In the genomic region with DNA sequence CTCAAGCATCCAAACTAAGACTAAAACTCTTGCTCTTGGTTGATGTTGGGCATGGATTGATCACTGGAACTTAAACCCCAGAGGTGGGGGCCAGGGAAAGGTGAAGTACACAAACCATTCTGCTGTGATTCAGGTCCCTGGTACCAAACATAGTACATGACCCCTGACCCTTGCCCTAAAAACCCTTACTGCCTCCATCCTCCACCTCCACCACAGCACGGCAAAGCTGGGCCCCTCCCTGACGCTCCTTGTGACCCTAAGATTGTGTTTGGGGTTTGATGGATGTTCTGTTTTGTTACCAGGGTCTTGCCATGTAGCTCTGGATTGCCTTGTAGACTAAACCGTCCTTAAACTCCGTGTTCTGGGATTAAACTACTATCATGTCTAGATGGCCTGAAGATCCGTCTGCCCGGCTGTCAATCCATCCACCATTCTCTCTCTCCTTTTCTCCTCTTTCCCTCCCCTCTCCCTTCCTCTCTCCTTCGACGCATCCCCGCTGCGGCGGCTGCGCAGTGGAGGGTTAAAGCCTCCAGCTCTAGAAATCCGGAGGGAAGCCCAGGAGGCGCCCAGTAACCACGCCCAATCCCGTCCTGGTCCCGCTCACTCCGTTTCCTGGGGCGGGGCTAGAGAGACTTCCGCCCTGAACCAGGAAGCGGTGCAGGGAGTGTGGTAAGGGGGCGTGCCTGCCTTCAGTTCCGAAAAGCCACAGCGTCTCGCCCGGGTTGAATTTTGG, we compare ENCODE assay signal across 8 mouse cellular contexts. TPM values are rescaled to one million over a fixed set of nuclear protein-coding genes. Genes with fewer than 3 reads are reported as not detected.
DNase-seq lines count a peak whose midpoint lies in the region; ATAC-seq and TF ChIP-seq lines count a peak whose summit lies in the region.

Armc7 (plus strand) TSS at position 643 of the 733 bp plus-strand sequence.

- H3K4me3 ChIP-seq in G1E (ENCODE audit: low read depth, low read length), result peak within 1 kb of the TSS; percentile 92
- H3K4me3 ChIP-seq in forebrain, postnatal 0 days (ENCODE audit: low read depth, low read length), result peak within 1 kb of the TSS; percentile 76
- H3K4me3 ChIP-seq in lung, embryonic 16.5 days (ENCODE audit: low read length), result peak within 1 kb of the TSS; percentile 94

- peak; percentile 99 for ATAC-seq in G1E (ENCODE audit: extremely low read depth, insufficient number of reproducible peaks, low FRiP score, poor library complexity, severe bottlenecking)
- ATAC-seq in forebrain, postnatal 0 days, result peak; percentile 99
- peak; percentile 92 for ATAC-seq in hematopoietic stem cell, adult 5-6 weeks (replicated peaks in 1 of 2; ENCODE audit: insufficient read depth in 1 of 2, low FRiP score in 2 of 2, low TSS enrichment in 1 of 2, low read depth in 1 of 2, poor library complexity in 2 of 2, severe bottlenecking in 2 of 2)
- ATAC-seq in lung, embryonic 16.5 days (ENCODE audit: low read depth), result peak; percentile 98

- no peak for TF ChIP-seq CTCF in G1E (IDR thresholded peaks at IDR 0.05; ENCODE audit: low read depth, low read length)
- TF ChIP-seq CTCF in forebrain, postnatal 0 days (IDR thresholded peaks at IDR 0.05; ENCODE audit: low read depth), result no peak; the same call in 1 of the 2 replicates

- WGBS in forebrain, postnatal 0 days, result under 1% methylated on average over 26 of the region's 26 CpGs
- under 1% methylated on average over 26 of the region's 26 CpGs for WGBS in lung, embryonic 16.5 days

- peaks cover 6% of the 10 kb centered on the region; the same call in 1 of the 2 replicates for H3K27me3 ChIP-seq in G1E (ENCODE audit: insufficient read depth, low read length)
- no peaks in the 10 kb centered on the region for H3K27me3 ChIP-seq in forebrain, postnatal 0 days (ENCODE audit: insufficient read depth, low read length)
- no peaks in the 10 kb centered on the region for H3K27me3 ChIP-seq in lung, embryonic 16.5 days (ENCODE audit: control insufficient read depth, insufficient read depth, low read depth, low read length)

- peaks cover 53% of the 10 kb centered on the region for H3K4me1 ChIP-seq in G1E (ENCODE audit: insufficient read depth, low read depth, low read length)
- H3K4me1 ChIP-seq in forebrain, postnatal 0 days (ENCODE audit: insufficient read depth), result peaks cover 20% of the 10 kb centered on the region
- peaks cover 18% of the 10 kb centered on the region for H3K4me1 ChIP-seq in lung, embryonic 16.5 days (replicated peaks; ENCODE audit: control insufficient read depth, insufficient read depth, low read length)

- no peaks in the 10 kb centered on the region for H3K9me3 ChIP-seq in G1E (replicated peaks)
- H3K9me3 ChIP-seq in forebrain, postnatal 0 days (ENCODE audit: low read length), result no peaks in the 10 kb centered on the region
- no peaks in the 10 kb centered on the region for H3K9me3 ChIP-seq in lung, embryonic 16.5 days (ENCODE audit: control insufficient read depth, low read length)

- H3K4me2 ChIP-seq in forebrain, postnatal 0 days (ENCODE audit: low read depth), result peak within 1 kb of the TSS; percentile 91
- H3K4me2 ChIP-seq in lung, embryonic 16.5 days (ENCODE audit: low read depth, low read length), result peak within 1 kb of the TSS; percentile 66

- peak within 1 kb of the TSS; percentile 82 for H3K27ac ChIP-seq in forebrain, postnatal 0 days (ENCODE audit: low read depth, low read length)
- peak within 1 kb of the TSS; percentile 57 for H3K27ac ChIP-seq in lung, embryonic 16.5 days (ENCODE audit: low read length)

- peaks cover 26% of the 10 kb centered on the region for H3K36me3 ChIP-seq in G1E (replicated peaks)
- H3K36me3 ChIP-seq in forebrain, postnatal 0 days (ENCODE audit: insufficient read depth), result no peaks in the 10 kb centered on the region
- no peaks in the 10 kb centered on the region for H3K36me3 ChIP-seq in lung, embryonic 16.5 days (ENCODE audit: control insufficient read depth, insufficient read depth, low read length)

- peak; percentile 98 for DNase-seq in G1E (ENCODE audit: low spot score)
- peak; percentile 93 to 96 for DNase-seq in cerebellum, adult 18-20 months
- peak; percentile 97 for DNase-seq in forebrain, postnatal 0 days
- DNase-seq in layer of hippocampus, adult 9-10 months (ENCODE audit: low spot score), result peak; percentile 69
- DNase-seq in ovary, postnatal 10 days (ENCODE audit: low spot score), result peak; percentile 84
- DNase-seq in thymus, postnatal 10 days (ENCODE audit: low spot score in 2 of 2), result peak; percentile 89 to 92

- peak within 1 kb of the TSS; percentile 77 for H3K9ac ChIP-seq in forebrain, postnatal 0 days
- H3K9ac ChIP-seq in lung, embryonic 16.5 days (ENCODE audit: low read length), result peak within 1 kb of the TSS; percentile 84

RNA-seq across cellular contexts. Expression of gene Armc7, which starts in this region (rescaled TPM):
- total RNA-seq in G1E (2014; fragmentation: Nextera tagmentation) (6.0 and 8.4 TPM in 2 replicates), G1E (2017) (5.9 and 7.8 TPM in 2 replicates)
- 24.4 and 29.0 TPM in 2 replicates for polyA plus RNA-seq in G1E (2012)
- 11.2 and 14.2 TPM in 2 replicates for total RNA-seq in forebrain, postnatal 0 days (2014; rRNA removed)
- polyA plus RNA-seq in forebrain, postnatal 0 days (2015; fragmentation: Nextera tagmentation; extraction: Ambion mirVana), result 8.5 and 11.2 TPM in 2 replicates
- total RNA-seq in hematopoietic stem cell, adult 5-6 weeks (2017), result 14.7 and 14.9 TPM in 2 replicates
- polyA plus RNA-seq in lung, embryonic 16.5 days (2015; fragmentation: Nextera tagmentation; extraction: Ambion mirVana), result 7.2 and 7.4 TPM in 2 replicates

Comparison
In these comparisons a context has a peak if more than half of its experiments do, and no peak if none do; other contexts are left out.
1. Peak in every context shown above with its lines: DNase-seq, ATAC-seq, H3K4me3 ChIP-seq and H3K27ac ChIP-seq.